Mouse (Mus musculus): ENCODE data around the gene M1ap.

The M1ap gene

GRCm38 (mm10) chr6:82939167-82939912 lies 7.4 kb upstream of the M1ap start, which contains the start of gene Sema4f:
Sema4f (minus strand) TSS chr6:82939769.
- DNase-seq (ENCODE audit: low spot score in 2 of 2): peak in 1 of 2 experiments; percentile 48

- DNase-seq (ENCODE audit: low spot score in 2 of 2): no peak
Observed at GRCm38 (mm10) chr6:82940765-82941164, 5.9 kb upstream of the M1ap start.

- DNase-seq (ENCODE audit: low spot score in 2 of 2): no peak
Observed at GRCm38 (mm10) chr6:82945750-82946149, 952 bp upstream of the M1ap start.

GRCm38 (mm10) chr6:82956553-82957251 lies 10.0 kb downstream of the M1ap start:
- DNase-seq (ENCODE audit: low spot score in 2 of 2): no peak

GRCm38 (mm10) chr6:82961664-82962063 lies 15.0 kb downstream of the M1ap start:
- no peak for DNase-seq (ENCODE audit: low spot score in 2 of 2)

GRCm38 (mm10) chr6:82969249-82970084 lies 22.8 kb downstream of the M1ap start:
- no peak for DNase-seq (ENCODE audit: low spot score in 2 of 2)

- peak in 1 of 2 experiments; percentile 33 for DNase-seq (ENCODE audit: low spot score in 2 of 2)
Observed at GRCm38 (mm10) chr6:82971031-82971430, 24.3 kb downstream of the M1ap start.

GRCm38 (mm10) chr6:82987411-82987971 lies 40.8 kb downstream of the M1ap start:
- DNase-seq (ENCODE audit: low spot score in 2 of 2): no peak

- DNase-seq (ENCODE audit: low spot score in 2 of 2): no peak
Observed at GRCm38 (mm10) chr6:82993696-82994095, 47.0 kb downstream of the M1ap start.

GRCm38 (mm10) chr6:82994372-82994771 lies 47.7 kb downstream of the M1ap start:
- DNase-seq (ENCODE audit: low spot score in 2 of 2): no peak

GRCm38 (mm10) chr6:82996740-82997315 lies 50.1 kb downstream of the M1ap start:
- DNase-seq (ENCODE audit: low spot score in 2 of 2): peak; percentile 86 to 89

GRCm38 (mm10) chr6:82997511-82998102 lies 50.9 kb downstream of the M1ap start:
- no peak for DNase-seq (ENCODE audit: low spot score in 2 of 2)

GRCm38 (mm10) chr6:82998326-82998725 lies 51.6 kb downstream of the M1ap start:
- DNase-seq (ENCODE audit: low spot score in 2 of 2): no peak

GRCm38 (mm10) chr6:82999986-83000385 lies 53.3 kb downstream of the M1ap start:
- DNase-seq (ENCODE audit: low spot score in 2 of 2): no peak

GRCm38 (mm10) chr6:83003082-83003481 lies 56.4 kb downstream of the M1ap start:
- no peak for DNase-seq (ENCODE audit: low spot score in 2 of 2)

GRCm38 (mm10) chr6:83003850-83004249 lies 57.1 kb downstream of the M1ap start:
- DNase-seq (ENCODE audit: low spot score in 2 of 2): no peak

GRCm38 (mm10) chr6:83004309-83004708 lies 57.6 kb downstream of the M1ap start:
- no peak for DNase-seq (ENCODE audit: low spot score in 2 of 2)

- no peak for DNase-seq (ENCODE audit: low spot score in 2 of 2)
Observed at GRCm38 (mm10) chr6:83004872-83005271, 58.2 kb downstream of the M1ap start.

GRCm38 (mm10) chr6:83005444-83006011 lies 58.8 kb downstream of the M1ap start:
- no peak for DNase-seq (ENCODE audit: low spot score in 2 of 2)

- DNase-seq (ENCODE audit: low spot score in 2 of 2): no peak
Observed at GRCm38 (mm10) chr6:83006114-83006513, 59.4 kb downstream of the M1ap start.

- no peak for DNase-seq (ENCODE audit: low spot score in 2 of 2)
Observed at GRCm38 (mm10) chr6:83008659-83009058, 62.0 kb downstream of the M1ap start.

Measured in urinary bladder, postnatal 4 days (tissue).